Mouse (Mus musculus) intestine, embryonic 14.5 days (tissue): ENCODE data around the gene Hnrnpl. TPM values are rescaled to one million over a fixed set of nuclear protein-coding genes. Genes with fewer than 3 reads are reported as not detected.

Experiments
- ATAC-seq: fragments of 200-750 bp; cut with Nextera tagmentation; replicated peaks from 2 replicates; pipeline ENCODE4 v1.8.0; 2017; ENCODE audit warnings: low read depth, moderate number of reproducible peaks, moderate TSS enrichment, moderate library complexity; ENCODE audit not compliant: low FRiP score, low TSS enrichment
- DNase-seq: peaks from one replicate; pipeline ENCODE4 v3.0.0-alpha.2; 2018; ENCODE audit warnings: low spot score
- H3K27ac ChIP-seq: fragments of 300-500 bp; sonication (generic); 2 replicates; pipeline ENCODE4 v1.5.1; 2014; ENCODE audit warnings: low read depth, mild to moderate bottlenecking, control low read depth
- H3K27me3 ChIP-seq: fragments of 300-500 bp; sonication (generic); replicated peaks from 2 replicates; pipeline ENCODE4 v1.6.1; 2014; ENCODE audit warnings: low read length, control low read depth; ENCODE audit not compliant: control insufficient read depth, insufficient read depth
- H3K36me3 ChIP-seq: fragments of 300-500 bp; sonication (generic); 2 replicates; pipeline ENCODE4 v1.6.1; 2014; ENCODE audit warnings: low read length, control low read depth; ENCODE audit not compliant: control insufficient read depth, insufficient read depth
- H3K4me1 ChIP-seq: fragments of 300-500 bp; sonication (generic); replicated peaks from 2 replicates; pipeline ENCODE4 v1.6.1; 2014; ENCODE audit warnings: low read length, control low read depth, mixed read lengths; ENCODE audit not compliant: control insufficient read depth, insufficient read depth
- H3K4me2 ChIP-seq: fragments of 300-500 bp; sonication (generic); 2 replicates; pipeline ENCODE4 v1.6.1; 2014; ENCODE audit warnings: low read length
- H3K4me3 ChIP-seq: fragments of 300-500 bp; sonication (generic); 2 replicates; pipeline ENCODE4 v1.5.1; 2014; ENCODE audit warnings: low read depth, low read length, control low read depth, mixed read lengths
- H3K9ac ChIP-seq: fragments of 300-500 bp; sonication (generic); 2 replicates; pipeline ENCODE4 v1.6.1; 2014; ENCODE audit warnings: mild to moderate bottlenecking, low read length
- H3K9me3 ChIP-seq: fragments of 300-500 bp; sonication (generic); 2 replicates; pipeline ENCODE4 v1.6.1; 2016; ENCODE audit warnings: low read length, control low read depth; ENCODE audit not compliant: control insufficient read depth
- WGBS: fragments of 180-500 bp; shearing (Covaris S2); extraction: QIAGEN DNeasy Blood & Tissue Kit; methylation state at CpG from one replicate; pipeline ENCODE4 v1.1.7; 2014; 5-methylcytosine and 5-hydroxymethylcytosine counted together
- polyA plus RNA-seq: library from polyadenylated mRNA; unstranded; fragments of >200 nt; fragmentation: Nextera tagmentation; extraction: Ambion mirVana; gene quantifications from 2 replicates; pipeline ENCODE4 v1.2.1, GENCODE M21; 2014

Hnrnpl gene
- polyA plus RNA-seq, 1 experiment from 2014 or later: 232 TPM

DNA sequence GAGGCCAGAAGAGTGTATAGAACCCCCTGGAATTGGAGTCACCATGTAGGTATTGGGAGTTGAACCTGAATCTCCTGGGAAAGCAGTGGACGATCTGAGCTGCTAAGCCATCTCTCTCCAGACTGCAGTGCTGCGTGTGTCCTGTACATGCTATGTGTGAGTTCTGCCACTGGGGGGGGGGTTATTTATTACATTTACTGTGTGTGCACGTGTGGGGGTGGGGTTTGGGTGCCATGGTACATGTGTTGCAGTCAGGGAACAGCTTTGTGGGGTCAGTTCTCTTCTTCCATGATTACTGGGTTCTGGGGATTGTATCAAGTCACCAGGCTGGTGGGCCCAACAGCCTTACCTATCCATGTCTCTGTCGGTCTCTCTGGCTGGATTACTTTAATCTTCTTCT lies 1.5 kb upstream of the Hnrnpl start:
- 77% methylated on average over 4 of the region's 4 CpGs for WGBS
- no peak overlapping the region for H3K4me2 ChIP-seq
- H3K9me3 ChIP-seq: no peaks in the 10 kb centered on the region
- no peak overlapping the region for H3K27ac ChIP-seq
- no peak overlapping the region for H3K4me3 ChIP-seq
- H3K36me3 ChIP-seq: peaks cover 1% of the 10 kb centered on the region
- DNase-seq: no peak
- H3K27me3 ChIP-seq: no peaks in the 10 kb centered on the region
- no peak overlapping the region for H3K9ac ChIP-seq
- no peak for ATAC-seq
- peaks cover 30% of the 10 kb centered on the region for H3K4me1 ChIP-seq

DNA sequence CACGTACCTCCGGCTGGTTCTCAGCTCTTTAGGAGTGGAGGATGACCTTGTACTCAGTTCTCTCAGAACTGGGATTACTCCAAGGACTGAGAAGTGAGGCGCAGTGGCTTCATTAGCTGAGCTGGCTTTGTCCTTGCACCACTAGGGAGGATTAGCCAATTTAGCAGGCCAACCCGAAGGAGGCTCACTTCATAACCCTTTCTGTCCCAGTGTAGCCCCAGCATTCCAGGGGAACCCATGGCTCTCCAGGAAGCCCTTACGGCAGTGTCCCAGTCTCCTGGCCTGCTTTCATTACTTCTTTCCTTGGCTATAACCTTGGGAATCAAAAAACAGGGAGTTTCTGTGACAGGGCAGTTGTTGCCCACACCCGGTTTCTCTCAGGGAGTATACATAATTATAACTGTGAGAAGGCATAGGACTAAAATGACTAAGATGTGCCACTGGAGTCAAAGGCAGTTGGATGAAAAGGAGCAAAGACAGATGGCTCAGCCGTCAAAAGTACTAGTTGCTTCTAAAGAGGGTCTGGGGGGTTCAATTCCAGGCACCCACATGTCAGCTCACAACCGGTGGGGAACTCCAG lies 610 bp upstream of the Hnrnpl start:
- Histone ChIP-seq H3K9ac (peak overlapping the region; percentile 94), H3K9me3 (no peaks in the 10 kb centered on the region), H3K4me2 (peak overlapping the region; percentile 66), H3K27ac (peak overlapping the region; percentile 100), H3K27me3 (no peaks in the 10 kb centered on the region), H3K4me1 (peaks cover 30% of the 10 kb centered on the region), H3K36me3 (peaks cover 10% of the 10 kb centered on the region), H3K4me3 (peak overlapping the region; percentile 84)
- ATAC-seq (no peak), DNase-seq (no peak)
- 55% methylated on average over 6 of the region's 8 CpGs for WGBS

DNA sequence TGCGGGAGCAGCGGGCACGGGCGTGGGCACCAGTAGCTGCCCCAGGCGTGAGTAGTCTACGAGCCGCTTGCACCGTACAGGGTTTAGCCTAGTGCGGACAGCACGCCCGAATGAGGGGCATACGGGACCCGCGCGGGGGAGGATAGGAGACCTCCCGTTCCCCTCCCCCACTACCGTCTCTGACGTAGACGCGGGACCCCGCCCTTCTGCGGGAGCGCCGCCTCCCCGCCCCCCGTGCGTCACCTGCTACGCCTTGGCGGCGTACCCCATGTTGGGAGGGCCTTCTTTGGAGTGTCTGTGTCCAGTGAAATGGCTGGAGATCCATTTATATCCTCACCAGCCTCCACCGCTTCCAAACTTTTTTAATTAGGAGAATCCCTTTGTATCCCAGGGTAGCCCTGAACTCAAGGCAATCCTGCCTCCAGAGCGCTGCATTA lies 634 bp downstream of the Hnrnpl start:
- ATAC-seq: peak; percentile 71
- Histone ChIP-seq H3K9ac (peak overlapping the region; percentile 94), H3K4me3 (peak overlapping the region; percentile 84), H3K27ac (peak overlapping the region; percentile 100), H3K36me3 (peaks cover 22% of the 10 kb centered on the region), H3K4me2 (peak overlapping the region; percentile 66), H3K9me3 (no peaks in the 10 kb centered on the region), H3K27me3 (no peaks in the 10 kb centered on the region), H3K4me1 (peaks cover 29% of the 10 kb centered on the region)
- 0% methylated on average over 28 of the region's 32 CpGs for WGBS
- DNase-seq: peak; percentile 98

DNA sequence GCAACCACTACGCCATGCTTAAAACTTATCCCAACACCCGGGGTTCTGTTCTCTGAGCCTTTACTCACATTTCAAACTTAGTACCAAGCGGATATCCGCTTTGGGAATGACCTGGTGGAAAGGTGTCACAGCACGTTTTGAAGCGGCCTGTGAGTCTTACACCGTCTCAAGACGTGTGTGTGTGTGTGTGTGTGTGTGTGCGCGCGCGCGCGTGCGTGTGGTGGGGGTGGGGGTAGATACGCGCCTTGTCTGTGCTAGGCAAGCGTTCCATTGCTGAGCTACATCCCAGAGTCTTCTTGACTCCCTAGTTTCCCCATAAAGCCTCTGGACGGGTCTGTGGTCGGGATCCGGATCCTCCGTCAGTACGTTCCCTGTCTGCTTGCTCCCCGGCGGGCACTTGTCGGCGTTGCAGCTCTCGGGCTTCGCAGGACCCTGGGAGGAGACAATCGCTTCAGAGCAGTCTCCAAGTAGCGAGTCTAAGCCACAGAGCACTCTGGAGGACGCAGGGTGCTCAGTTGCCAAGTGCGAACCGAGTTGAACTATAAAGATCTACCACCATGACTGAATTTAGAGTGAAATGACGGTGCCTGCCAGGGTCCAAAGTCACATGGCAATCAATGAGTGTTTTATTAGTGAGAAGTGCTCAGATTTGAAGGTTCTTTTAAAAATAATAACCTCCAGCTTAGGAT lies 1.2 kb downstream of the Hnrnpl start:
- peak overlapping the region; percentile 94 for H3K9ac ChIP-seq
- DNase-seq: peak; percentile 87
- under 1% methylated on average over 35 of the region's 35 CpGs for WGBS
- no peaks in the 10 kb centered on the region for H3K9me3 ChIP-seq
- no peaks in the 10 kb centered on the region for H3K27me3 ChIP-seq
- H3K27ac ChIP-seq: peak overlapping the region; percentile 100
- peak overlapping the region; percentile 84 for H3K4me3 ChIP-seq
- ATAC-seq: peak; percentile 19
- peak overlapping the region; percentile 66 for H3K4me2 ChIP-seq
- peaks cover 28% of the 10 kb centered on the region for H3K36me3 ChIP-seq
- H3K4me1 ChIP-seq: peaks cover 30% of the 10 kb centered on the region

DNA sequence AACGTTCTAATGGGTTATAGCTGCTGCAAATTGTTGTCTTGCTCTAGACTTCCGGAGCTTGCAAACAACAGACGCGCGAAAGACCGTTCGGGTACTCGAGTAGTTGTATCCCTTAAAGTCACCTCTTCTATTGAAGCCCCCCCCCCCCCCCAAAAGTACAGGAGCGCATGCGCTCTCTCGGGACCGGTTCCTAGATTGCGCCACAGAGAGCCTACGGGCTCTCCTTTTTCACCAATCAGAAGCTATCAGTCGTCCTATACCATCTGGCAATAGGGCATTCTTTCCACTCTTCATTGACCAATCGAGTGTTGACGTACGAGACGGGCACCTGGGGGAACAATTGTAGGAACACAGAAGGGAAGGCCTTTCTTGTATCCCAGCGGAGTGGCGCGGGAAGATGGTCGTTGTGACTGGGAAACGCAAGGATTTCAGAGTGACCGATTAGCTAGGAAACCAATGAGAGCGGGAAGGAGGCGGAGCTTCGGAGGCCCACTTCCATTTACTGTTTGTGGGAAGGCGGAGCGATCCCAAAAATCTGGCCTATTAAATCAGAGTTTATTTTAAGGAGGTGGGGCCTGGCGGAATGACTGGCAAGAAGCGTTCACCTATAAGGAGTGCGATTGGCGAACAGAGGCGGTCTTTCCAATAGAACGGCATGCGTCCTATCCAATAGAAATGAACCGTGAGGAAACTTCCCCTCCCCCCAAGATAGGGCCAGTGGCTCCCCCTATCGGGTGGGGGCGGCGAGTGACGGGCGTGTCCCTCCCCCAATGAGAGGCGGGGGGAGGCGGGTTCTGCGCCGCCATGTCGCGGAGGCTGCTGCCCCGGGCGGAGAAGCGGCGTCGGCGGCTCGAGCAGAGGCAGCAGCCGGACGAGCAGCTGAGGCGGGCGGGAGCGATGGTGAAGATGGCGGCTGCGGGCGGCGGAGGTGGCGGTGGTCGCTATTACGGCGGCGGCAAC lies 2.0 kb downstream of the Hnrnpl start:
- Histone ChIP-seq H3K27ac (peak overlapping the region; percentile 100), H3K4me3 (peak overlapping the region; percentile 84), H3K27me3 (no peaks in the 10 kb centered on the region), H3K4me2 (peak overlapping the region; percentile 66), H3K4me1 (peaks cover 30% of the 10 kb centered on the region), H3K9me3 (no peaks in the 10 kb centered on the region), H3K36me3 (peaks cover 36% of the 10 kb centered on the region), H3K9ac (peak overlapping the region; percentile 94)
- DNase-seq (peak; percentile 99), ATAC-seq (peak; percentile 89)
- WGBS: under 1% methylated on average over 70 of the region's 70 CpGs

DNA sequence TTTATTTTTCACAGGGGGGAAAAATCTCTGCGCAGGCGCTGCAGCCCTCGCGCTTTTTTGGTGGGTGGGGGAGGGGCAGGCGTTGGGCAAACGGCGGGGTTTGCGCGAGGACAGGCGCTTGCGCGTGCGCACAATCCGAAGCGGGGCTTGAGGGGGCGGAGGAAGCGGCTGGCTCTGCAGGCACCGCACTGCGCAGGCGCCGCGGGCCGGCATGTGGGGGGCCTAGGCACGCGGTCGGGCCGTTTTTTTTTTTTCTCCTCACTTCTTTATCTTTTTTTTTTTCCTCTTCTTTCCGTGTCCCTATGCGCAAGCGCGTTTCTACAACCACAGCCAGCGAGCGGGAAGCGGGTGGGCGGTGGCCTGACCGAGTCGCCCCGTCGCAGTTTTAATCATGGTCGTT lies 2.9 kb downstream of the Hnrnpl start:
- ATAC-seq: peak; percentile 34; the same call in 1 of the 2 replicates
- Histone ChIP-seq H3K4me1 (peaks cover 35% of the 10 kb centered on the region), H3K36me3 (peaks cover 45% of the 10 kb centered on the region), H3K4me2 (peak overlapping the region; percentile 93), H3K9me3 (no peaks in the 10 kb centered on the region), H3K27ac (peak overlapping the region; percentile 97), H3K4me3 (peak overlapping the region; percentile 84), H3K27me3 (no peaks in the 10 kb centered on the region), H3K9ac (peak overlapping the region; percentile 90)
- under 1% methylated on average over 40 of the region's 40 CpGs for whole genome bisulfite sequencing
- peak; percentile 92 for DNase-seq

DNA sequence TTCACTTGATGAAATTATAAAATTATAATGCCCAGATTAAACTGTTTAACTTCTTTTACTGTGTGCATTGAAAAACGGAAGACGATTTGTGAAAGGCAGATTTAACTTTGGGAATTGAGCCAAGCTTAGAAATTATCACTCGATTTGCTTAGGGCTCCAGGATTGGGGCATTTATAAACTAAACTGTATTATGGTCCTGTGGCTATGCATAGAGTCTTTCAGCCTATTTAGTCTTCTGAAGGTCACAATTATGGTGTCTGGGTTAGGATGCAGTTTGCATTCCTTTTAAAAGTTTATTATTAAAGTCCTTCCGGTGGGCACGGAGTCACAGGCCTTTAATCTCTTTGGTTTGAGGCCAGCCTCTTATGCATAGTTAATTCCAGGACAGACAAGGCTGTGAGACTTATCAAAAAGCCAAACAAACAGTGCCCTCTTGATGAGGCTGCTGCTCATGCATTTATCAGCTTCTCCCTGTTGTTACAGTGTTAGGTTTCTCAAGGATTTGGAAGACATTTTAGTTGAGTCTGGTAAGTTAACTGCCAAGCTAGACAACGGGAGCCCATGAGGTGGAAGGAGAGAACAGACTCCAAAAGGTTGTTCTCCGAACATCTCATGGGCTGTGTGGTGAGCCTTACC lies 3.4 kb downstream of the Hnrnpl start:
- ATAC-seq: no peak
- peaks cover 37% of the 10 kb centered on the region for H3K4me1 ChIP-seq
- no peak for DNase-seq
- peak overlapping the region; percentile 90 for H3K9ac ChIP-seq
- H3K27ac ChIP-seq: peak overlapping the region; percentile 97
- peaks cover 50% of the 10 kb centered on the region for H3K36me3 ChIP-seq
- 4% methylated on average over 7 of the region's 7 CpGs for WGBS
- H3K9me3 ChIP-seq: no peaks in the 10 kb centered on the region
- H3K27me3 ChIP-seq: no peaks in the 10 kb centered on the region
- H3K4me3 ChIP-seq: peak overlapping the region; percentile 84
- H3K4me2 ChIP-seq: peak overlapping the region; percentile 93

DNA sequence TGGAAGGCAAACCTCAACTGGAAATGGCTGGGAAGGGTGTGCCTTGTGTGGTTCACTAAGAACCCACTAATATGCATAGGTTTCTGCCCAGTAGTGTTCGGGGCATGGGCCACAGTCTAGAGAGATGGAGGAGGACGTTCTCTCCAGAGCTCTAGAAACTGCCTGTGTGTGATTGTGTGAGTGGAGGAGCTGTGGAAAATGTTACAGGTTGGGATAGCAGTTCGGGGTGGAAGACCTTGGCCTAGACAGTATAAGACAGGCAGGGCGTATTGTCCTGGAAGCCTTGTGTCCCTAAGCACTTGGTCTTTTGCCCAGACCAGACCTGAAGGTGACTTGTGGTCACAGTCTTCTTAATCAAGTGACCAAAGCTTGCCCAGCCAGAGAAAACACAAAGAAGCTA lies 4.1 kb downstream of the Hnrnpl start:
- Histone ChIP-seq H3K36me3 (peaks cover 57% of the 10 kb centered on the region), H3K4me3 (peak overlapping the region; percentile 84), H3K27me3 (no peaks in the 10 kb centered on the region), H3K9me3 (no peaks in the 10 kb centered on the region), H3K9ac (peak overlapping the region; percentile 90), H3K27ac (no peak overlapping the region; the same call in 1 of the 2 replicates), H3K4me1 (peaks cover 37% of the 10 kb centered on the region), H3K4me2 (peak overlapping the region; percentile 93)
- DNase-seq (no peak), ATAC-seq (no peak)
- WGBS: 56% methylated on average over 4 of the region's 4 CpGs
